Mouse (Mus musculus): ENCODE data around the gene Slc30a10. TPM values are rescaled to one million over a fixed set of nuclear protein-coding genes. Genes with fewer than 3 reads are reported as not detected.

The Slc30a10 gene
- polyA plus RNA-seq, 1 experiment from 2014 or later: 15.6 TPM

GRCm38 (mm10) chr1:185496791-185497460 is 42.3 kb downstream of the Slc30a10 start:
- WGBS (ENCODE audit: insufficient replicate concordance): 66% methylated on average over 14 of the region's 14 CpGs
- H3K36me3 ChIP-seq (ENCODE audit: control insufficient read depth, insufficient read depth): no peaks in the 10 kb centered on the region
- ATAC-seq (ENCODE audit: low read depth): no peak
- H3K9me3 ChIP-seq (replicated peaks; ENCODE audit: control insufficient read depth, low read length): no peaks in the 10 kb centered on the region
- H3K27me3 ChIP-seq (ENCODE audit: control insufficient read depth, insufficient read depth, low read depth, low read length): no peaks in the 10 kb centered on the region
- H3K27ac ChIP-seq (ENCODE audit: low read length): no peak overlapping the region
- no peak overlapping the region for H3K4me3 ChIP-seq (ENCODE audit: low read depth, low read length)
- no peak overlapping the region for H3K9ac ChIP-seq (ENCODE audit: low read depth, low read length)
- peaks cover 11% of the 10 kb centered on the region for H3K4me1 ChIP-seq (ENCODE audit: control insufficient read depth, low read depth, low read length)
- H3K4me2 ChIP-seq (ENCODE audit: low read depth, low read length): no peak overlapping the region

GRCm38 (mm10) chr1:185500602-185501001 is 46.0 kb downstream of the Slc30a10 start:
- Histone ChIP-seq H3K27me3 (ENCODE audit: control insufficient read depth, insufficient read depth, low read depth, low read length) (no peaks in the 10 kb centered on the region), H3K27ac (ENCODE audit: low read length) (no peak overlapping the region), H3K4me1 (ENCODE audit: control insufficient read depth, low read depth, low read length) (peaks cover 18% of the 10 kb centered on the region), H3K36me3 (ENCODE audit: control insufficient read depth, insufficient read depth) (no peaks in the 10 kb centered on the region), H3K4me2 (ENCODE audit: low read depth, low read length) (no peak overlapping the region), H3K4me3 (ENCODE audit: low read depth, low read length) (no peak overlapping the region), H3K9ac (ENCODE audit: low read depth, low read length) (no peak overlapping the region), H3K9me3 (replicated peaks; ENCODE audit: control insufficient read depth, low read length) (no peaks in the 10 kb centered on the region)
- ATAC-seq (ENCODE audit: low read depth): no peak
- 77% methylated on average over 7 of the region's 7 CpGs for WGBS (ENCODE audit: insufficient replicate concordance)

GRCm38 (mm10) chr1:185501801-185502340 is 47.2 kb downstream of the Slc30a10 start:
- no peaks in the 10 kb centered on the region for H3K9me3 ChIP-seq (replicated peaks; ENCODE audit: control insufficient read depth, low read length)
- H3K27me3 ChIP-seq (ENCODE audit: control insufficient read depth, insufficient read depth, low read depth, low read length): no peaks in the 10 kb centered on the region
- H3K4me1 ChIP-seq (ENCODE audit: control insufficient read depth, low read depth, low read length): peaks cover 18% of the 10 kb centered on the region
- ATAC-seq (ENCODE audit: low read depth): no peak
- no peaks in the 10 kb centered on the region for H3K36me3 ChIP-seq (ENCODE audit: control insufficient read depth, insufficient read depth)
- H3K4me2 ChIP-seq (ENCODE audit: low read depth, low read length): peak overlapping the region; percentile 30
- H3K9ac ChIP-seq (ENCODE audit: low read depth, low read length): 0 out of 2 replicates have a peak overlapping the region, but pooled peaks have one; percentile 20
- WGBS (ENCODE audit: insufficient replicate concordance): 37% methylated on average over 10 of the region's 10 CpGs
- H3K27ac ChIP-seq (ENCODE audit: low read length): peak overlapping the region; percentile 46; the same call in 1 of the 2 replicates
- no peak overlapping the region for H3K4me3 ChIP-seq (ENCODE audit: low read depth, low read length)

- 49% methylated on average over 6 of the region's 6 CpGs for WGBS (ENCODE audit: insufficient replicate concordance)
- Histone ChIP-seq H3K27ac (ENCODE audit: low read length) (no peak overlapping the region), H3K4me1 (ENCODE audit: control insufficient read depth, low read depth, low read length) (peaks cover 18% of the 10 kb centered on the region), H3K4me2 (ENCODE audit: low read depth, low read length) (no peak overlapping the region), H3K9me3 (replicated peaks; ENCODE audit: control insufficient read depth, low read length) (no peaks in the 10 kb centered on the region), H3K9ac (ENCODE audit: low read depth, low read length) (no peak overlapping the region), H3K4me3 (ENCODE audit: low read depth, low read length) (no peak overlapping the region), H3K36me3 (ENCODE audit: control insufficient read depth, insufficient read depth) (no peaks in the 10 kb centered on the region), H3K27me3 (ENCODE audit: control insufficient read depth, insufficient read depth, low read depth, low read length) (no peaks in the 10 kb centered on the region)
- no peak for ATAC-seq (ENCODE audit: low read depth)
Measured at GRCm38 (mm10) chr1:185502550-185502949, 47.9 kb downstream of the Slc30a10 start.

GRCm38 (mm10) chr1:185509042-185509441 is 54.4 kb downstream of the Slc30a10 start:
- 41% methylated on average over 3 of the region's 3 CpGs for WGBS (ENCODE audit: insufficient replicate concordance)
- no peak for ATAC-seq (ENCODE audit: low read depth)
- no peaks in the 10 kb centered on the region for H3K27me3 ChIP-seq (ENCODE audit: control insufficient read depth, insufficient read depth, low read depth, low read length)

GRCm38 (mm10) chr1:185511306-185511705 is 56.7 kb downstream of the Slc30a10 start:
- no peak for ATAC-seq (ENCODE audit: low read depth)
- Histone ChIP-seq H3K4me1 (ENCODE audit: control insufficient read depth, low read depth, low read length) (peaks cover 21% of the 10 kb centered on the region), H3K4me2 (ENCODE audit: low read depth, low read length) (no peak overlapping the region), H3K9me3 (replicated peaks; ENCODE audit: control insufficient read depth, low read length) (no peaks in the 10 kb centered on the region), H3K4me3 (ENCODE audit: low read depth, low read length) (no peak overlapping the region), H3K36me3 (ENCODE audit: control insufficient read depth, insufficient read depth) (no peaks in the 10 kb centered on the region), H3K27ac (ENCODE audit: low read length) (no peak overlapping the region), H3K9ac (ENCODE audit: low read depth, low read length) (no peak overlapping the region), H3K27me3 (ENCODE audit: control insufficient read depth, insufficient read depth, low read depth, low read length) (no peaks in the 10 kb centered on the region)
- 84% methylated on average over 5 of the region's 5 CpGs for WGBS (ENCODE audit: insufficient replicate concordance)

More at GRCm38 (mm10) chr1:185509042-185509441, 54.4 kb downstream of the Slc30a10 start:
- no peak overlapping the region for H3K4me3 ChIP-seq (ENCODE audit: low read depth, low read length)
- no peak overlapping the region for H3K9ac ChIP-seq (ENCODE audit: low read depth, low read length)
- no peaks in the 10 kb centered on the region for H3K36me3 ChIP-seq (ENCODE audit: control insufficient read depth, insufficient read depth)
- peaks cover under 1% of the 10 kb centered on the region for H3K4me1 ChIP-seq (ENCODE audit: control insufficient read depth, low read depth, low read length)
- H3K4me2 ChIP-seq (ENCODE audit: low read depth, low read length): no peak overlapping the region
- H3K9me3 ChIP-seq (replicated peaks; ENCODE audit: control insufficient read depth, low read length): no peaks in the 10 kb centered on the region
- no peak overlapping the region for H3K27ac ChIP-seq (ENCODE audit: low read length)

GRCm38 (mm10) chr1:185515526-185515979 is 60.9 kb downstream of the Slc30a10 start:
- Histone ChIP-seq H3K36me3 (ENCODE audit: control insufficient read depth, insufficient read depth) (no peaks in the 10 kb centered on the region), H3K4me2 (ENCODE audit: low read depth, low read length) (peak overlapping the region; percentile 56), H3K9ac (ENCODE audit: low read depth, low read length) (peak overlapping the region; percentile 51), H3K4me3 (ENCODE audit: low read depth, low read length) (peak overlapping the region; percentile 41), H3K27me3 (ENCODE audit: control insufficient read depth, insufficient read depth, low read depth, low read length) (no peaks in the 10 kb centered on the region), H3K27ac (ENCODE audit: low read length) (peak overlapping the region; percentile 96), H3K4me1 (ENCODE audit: control insufficient read depth, low read depth, low read length) (peaks cover 33% of the 10 kb centered on the region), H3K9me3 (replicated peaks; ENCODE audit: control insufficient read depth, low read length) (no peaks in the 10 kb centered on the region)
- WGBS (ENCODE audit: insufficient replicate concordance): 15% methylated on average over 14 of the region's 14 CpGs
- peak; percentile 97 for ATAC-seq (ENCODE audit: low read depth)

GRCm38 (mm10) chr1:185516041-185516440 is 61.4 kb downstream of the Slc30a10 start:
- Histone ChIP-seq H3K4me2 (ENCODE audit: low read depth, low read length) (peak overlapping the region; percentile 56), H3K27me3 (ENCODE audit: control insufficient read depth, insufficient read depth, low read depth, low read length) (no peaks in the 10 kb centered on the region), H3K4me1 (ENCODE audit: control insufficient read depth, low read depth, low read length) (peaks cover 33% of the 10 kb centered on the region), H3K36me3 (ENCODE audit: control insufficient read depth, insufficient read depth) (no peaks in the 10 kb centered on the region), H3K4me3 (ENCODE audit: low read depth, low read length) (peak overlapping the region; percentile 41), H3K9me3 (replicated peaks; ENCODE audit: control insufficient read depth, low read length) (no peaks in the 10 kb centered on the region), H3K9ac (ENCODE audit: low read depth, low read length) (peak overlapping the region; percentile 51), H3K27ac (ENCODE audit: low read length) (peak overlapping the region; percentile 96)
- peak; percentile 2; the same call in 1 of the 2 replicates for ATAC-seq (ENCODE audit: low read depth)
- 48% methylated on average over 10 of the region's 10 CpGs for WGBS (ENCODE audit: insufficient replicate concordance)

GRCm38 (mm10) chr1:185517566-185517965 is 62.9 kb downstream of the Slc30a10 start:
- H3K9me3 ChIP-seq (replicated peaks; ENCODE audit: control insufficient read depth, low read length): no peaks in the 10 kb centered on the region; the same call in 1 of the 2 replicates
- 16% methylated on average over 4 of the region's 5 CpGs for WGBS (ENCODE audit: insufficient replicate concordance)
- no peaks in the 10 kb centered on the region for H3K27me3 ChIP-seq (ENCODE audit: control insufficient read depth, insufficient read depth, low read depth, low read length)
- H3K4me3 ChIP-seq (ENCODE audit: low read depth, low read length): no peak overlapping the region
- peaks cover 33% of the 10 kb centered on the region for H3K4me1 ChIP-seq (ENCODE audit: control insufficient read depth, low read depth, low read length)
- no peak overlapping the region for H3K4me2 ChIP-seq (ENCODE audit: low read depth, low read length)
- ATAC-seq (ENCODE audit: low read depth): no peak
- peak overlapping the region; percentile 43; the same call in 1 of the 2 replicates for H3K9ac ChIP-seq (ENCODE audit: low read depth, low read length)
- peak overlapping the region; percentile 96 for H3K27ac ChIP-seq (ENCODE audit: low read length)
- H3K36me3 ChIP-seq (ENCODE audit: control insufficient read depth, insufficient read depth): no peaks in the 10 kb centered on the region

Data from liver, embryonic 16.5 days (tissue).